Mouse (Mus musculus) monocyte, adult 59 days (primary cell): ENCODE measurements around the gene AV320801. TPM values are rescaled to one million over a fixed set of nuclear protein-coding genes. Genes with fewer than 3 reads are reported as not detected.

ENCODE experiments used
- total RNA-seq, 2 experiments: library from RNA; stranded (reverse); gene quantifications; one replicate each; pipeline ENCODE4 v1.2.4; 2023

Gene AV320801
- not detected for total RNA-seq

GRCm38 (mm10) chrX:135494288-135494687, at the start of gene AV320801:
Gene AV320801 (plus strand): TSS chrX:135494588.

Other genes with a start within 250 kb of the AV320801 start
- gene Pramel3, start 192.3 kb upstream of the AV320801 start, total RNA-seq = not detected
- not detected for gene Gm5128, start 121.3 kb upstream of the AV320801 start, total RNA-seq
- not detected for gene Gm7903, start 60.8 kb upstream of the AV320801 start, total RNA-seq
- gene Nxf7, start 104.2 kb downstream of the AV320801 start, total RNA-seq = under 1 TPM in 1 of 2 experiments, not detected in 1; 0.82 TPM
- gene Prame, start 133.1 kb downstream of the AV320801 start, total RNA-seq = not detected
- gene Tcp11x2, start 199.2 kb downstream of the AV320801 start, total RNA-seq = not detected
- not detected for gene Tmsb15a, start 230.7 kb downstream of the AV320801 start, total RNA-seq
- 10 to 100 TPM in 1 of 2 experiments, 1 to 10 TPM in 1; 9.7 to 11.7 TPM for gene Armcx5, start 248.1 kb downstream of the AV320801 start, total RNA-seq
- 10 to 100 TPM; 22.9 to 27.2 TPM for gene Gprasp1, start 248.1 kb downstream of the AV320801 start, total RNA-seq